Mouse (Mus musculus): ENCODE measurements around the gene Iqsec1.
A peak's percentile ranks its signal among the peaks of the same experiment; 100 is the strongest.

Gene Iqsec1

GRCm38 (mm10) chr6:90619936-90620335 lies 368.5 kb downstream of the Iqsec1 start:
- DNase-seq (ENCODE audit: low spot score) = no peak

- no peak for DNase-seq (ENCODE audit: low spot score)
Observed at GRCm38 (mm10) chr6:90618821-90619636, 369.5 kb downstream of the Iqsec1 start.

GRCm38 (mm10) chr6:90618274-90618673 lies 370.2 kb downstream of the Iqsec1 start:
- no peak for DNase-seq (ENCODE audit: low spot score)

GRCm38 (mm10) chr6:90616481-90616880 lies 372.0 kb downstream of the Iqsec1 start:
- DNase-seq (ENCODE audit: low spot score) = no peak

GRCm38 (mm10) chr6:90615991-90616390 lies 372.5 kb downstream of the Iqsec1 start:
- no peak for DNase-seq (ENCODE audit: low spot score)

GRCm38 (mm10) chr6:90615362-90615761 lies 373.1 kb downstream of the Iqsec1 start:
- DNase-seq (ENCODE audit: low spot score) = no peak

- no peak for DNase-seq (ENCODE audit: low spot score)
Observed at GRCm38 (mm10) chr6:90613277-90613676, 375.2 kb downstream of the Iqsec1 start.

- DNase-seq (ENCODE audit: low spot score) = no peak
Observed at GRCm38 (mm10) chr6:90610248-90610647, 378.2 kb downstream of the Iqsec1 start.

- DNase-seq (ENCODE audit: low spot score) = no peak
Observed at GRCm38 (mm10) chr6:90608186-90608585, 380.3 kb downstream of the Iqsec1 start.

GRCm38 (mm10) chr6:90607196-90607595 lies 381.3 kb downstream of the Iqsec1 start:
- peak; percentile 77 for DNase-seq (ENCODE audit: low spot score)

GRCm38 (mm10) chr6:90606538-90606937 lies 381.9 kb downstream of the Iqsec1 start:
- peak; percentile 46 for DNase-seq (ENCODE audit: low spot score)
